ENCODE assay signal across 28 mouse cellular contexts in the genomic region with DNA sequence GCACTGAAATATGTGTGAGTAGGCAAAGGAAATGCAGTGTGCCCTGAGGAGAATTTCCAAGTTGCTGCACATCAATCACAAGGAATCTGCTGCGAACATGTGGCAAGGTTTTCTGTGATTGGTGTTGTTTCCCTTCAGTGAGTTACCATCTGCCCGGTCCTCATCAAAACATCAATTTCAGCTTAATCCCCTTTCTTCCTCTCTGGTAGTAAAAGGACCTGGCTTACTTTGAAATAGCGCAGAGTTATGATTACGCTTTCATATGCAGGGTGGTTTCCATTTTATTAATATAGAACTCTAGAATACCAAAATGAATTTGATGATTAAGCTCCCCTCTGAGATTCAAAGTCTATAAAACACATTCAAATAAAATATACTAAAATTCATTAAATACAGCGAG.
DNase-seq lines count a peak whose midpoint lies in the region; ATAC-seq lines count a peak whose summit lies in the region.
"Had no signal": no experiment of that assay in that cellular context is flagged by ENCODE, and none has a peak within 500 bp of the region (broad histone marks: within the 10 kb centered on the region; RNA-seq: fewer than 3 reads in every experiment).

No protein-coding gene starts in this region.

- DNase-seq in embryonic facial prominence, embryonic 11.5 days (ENCODE audit: low spot score), result peak; percentile 43
- no peak for DNase-seq in embryonic facial prominence, embryonic 14.5 days (ENCODE audit: low spot score)
- DNase-seq in limb, embryonic 10.5 days (ENCODE audit: low spot score), result no peak
- DNase-seq in layer of hippocampus, adult 11-12 months (ENCODE audit: low spot score), result no peak
- DNase-seq in embryo, embryonic 11 days, result no peak
- DNase-seq in right cerebral cortex, postnatal 25 days, result no peak
- DNase-seq: adrenal gland, postnatal 14 days; cerebellum, adult 2 months; cerebellum, postnatal 14 days; gastrocnemius, adult 2 months; gastrocnemius, postnatal 36 days; heart, adult 18-20 months; heart, postnatal 36 days; kidney, adult 2 months; kidney, postnatal 36 days; lung, embryonic 14.5 days; lung, postnatal 14 days; thymus, postnatal 14 days had no signal

- no peak overlapping the region for H3K9ac ChIP-seq in embryonic facial prominence, embryonic 11.5 days (replicated peaks; ENCODE audit: low read length)
- H3K9ac ChIP-seq in embryonic facial prominence, embryonic 14.5 days (ENCODE audit: low read depth, low read length), result no peak overlapping the region
- H3K9ac ChIP-seq in limb, embryonic 15.5 days, result no peak overlapping the region
- H3K9ac ChIP-seq: hindbrain, embryonic 13.5 days; liver, embryonic 15.5 days; lung, embryonic 14.5 days; neural tube, embryonic 12.5 days had no signal

- H3K27ac ChIP-seq in embryonic facial prominence, embryonic 11.5 days (replicated peaks; ENCODE audit: low read depth, low read length), result no peak overlapping the region
- peak overlapping the region; percentile 74; the same call in 1 of the 2 replicates for H3K27ac ChIP-seq in embryonic facial prominence, embryonic 14.5 days (replicated peaks; ENCODE audit: low read depth, low read length)
- H3K27ac ChIP-seq in limb, embryonic 10.5 days, result peak overlapping the region; percentile 68
- peak overlapping the region; percentile 72 for H3K27ac ChIP-seq in limb, embryonic 15.5 days
- H3K27ac ChIP-seq: gastrocnemius, adult 2 months; hindbrain, embryonic 13.5 days; liver, embryonic 15.5 days; neural tube, embryonic 12.5 days had no signal

- H3K9me3 ChIP-seq in embryonic facial prominence, embryonic 11.5 days (replicated peaks; ENCODE audit: control insufficient read depth, low read length), result no peaks in the 10 kb centered on the region
- no peaks in the 10 kb centered on the region for H3K9me3 ChIP-seq in embryonic facial prominence, embryonic 14.5 days (ENCODE audit: control insufficient read depth, low read length)
- H3K9me3 ChIP-seq in limb, embryonic 10.5 days (replicated peaks), result no peaks in the 10 kb centered on the region
- no peaks in the 10 kb centered on the region for H3K9me3 ChIP-seq in limb, embryonic 15.5 days
- H3K9me3 ChIP-seq: hindbrain, embryonic 13.5 days; liver, embryonic 15.5 days; neural tube, embryonic 12.5 days had no signal

- H3K4me2 ChIP-seq in embryonic facial prominence, embryonic 11.5 days (ENCODE audit: low read depth, low read length), result no peak overlapping the region
- H3K4me2 ChIP-seq in embryonic facial prominence, embryonic 14.5 days (ENCODE audit: low read depth, low read length), result no peak overlapping the region
- no peak overlapping the region for H3K4me2 ChIP-seq in limb, embryonic 15.5 days
- H3K4me2 ChIP-seq: heart, embryonic 11.5 days; hindbrain, embryonic 13.5 days; liver, embryonic 15.5 days; lung, embryonic 14.5 days; midbrain, embryonic 11.5 days; neural tube, embryonic 12.5 days had no signal

- no peaks in the 10 kb centered on the region for H3K27me3 ChIP-seq in embryonic facial prominence, embryonic 11.5 days (ENCODE audit: control insufficient read depth, insufficient read depth, low read length)
- no peaks in the 10 kb centered on the region for H3K27me3 ChIP-seq in embryonic facial prominence, embryonic 14.5 days (replicated peaks; ENCODE audit: control insufficient read depth, insufficient read depth, low read length)
- H3K27me3 ChIP-seq in limb, embryonic 10.5 days (ENCODE audit: low read depth, poor library complexity, severe bottlenecking), result no peaks in the 10 kb centered on the region
- H3K27me3 ChIP-seq in limb, embryonic 15.5 days, result no peaks in the 10 kb centered on the region
- H3K27me3 ChIP-seq: hindbrain, embryonic 13.5 days; liver, embryonic 15.5 days; neural tube, embryonic 12.5 days had no signal

- WGBS in embryonic facial prominence, embryonic 11.5 days, result 58% methylated on average over 5 of the region's 5 CpGs
- WGBS in embryonic facial prominence, embryonic 14.5 days, result 44% methylated on average over 5 of the region's 5 CpGs
- WGBS in limb, embryonic 10.5 days, result 73% methylated on average over 5 of the region's 5 CpGs
- 31% methylated on average over 5 of the region's 5 CpGs for WGBS in limb, embryonic 15.5 days

- H3K4me1 ChIP-seq in embryonic facial prominence, embryonic 11.5 days (ENCODE audit: control insufficient read depth, insufficient read depth, low read length), result no peaks in the 10 kb centered on the region
- H3K4me1 ChIP-seq in embryonic facial prominence, embryonic 14.5 days (ENCODE audit: control insufficient read depth, insufficient read depth, low read length), result peaks cover 8% of the 10 kb centered on the region; the same call in 1 of the 2 replicates
- H3K4me1 ChIP-seq in limb, embryonic 10.5 days, result peaks cover 9% of the 10 kb centered on the region
- no peaks in the 10 kb centered on the region; the same call in none of the 2 replicates for H3K4me1 ChIP-seq in limb, embryonic 15.5 days
- H3K4me1 ChIP-seq: neural tube, embryonic 12.5 days had no signal

- H3K36me3 ChIP-seq in embryonic facial prominence, embryonic 11.5 days (replicated peaks; ENCODE audit: control insufficient read depth, insufficient read depth, low read depth, low read length), result no peaks in the 10 kb centered on the region
- H3K36me3 ChIP-seq in embryonic facial prominence, embryonic 14.5 days (ENCODE audit: control insufficient read depth, insufficient read depth, low read length), result no peaks in the 10 kb centered on the region
- H3K36me3 ChIP-seq in limb, embryonic 10.5 days, result no peaks in the 10 kb centered on the region
- no peaks in the 10 kb centered on the region for H3K36me3 ChIP-seq in limb, embryonic 15.5 days
- H3K36me3 ChIP-seq: hindbrain, embryonic 13.5 days; liver, embryonic 15.5 days; neural tube, embryonic 12.5 days had no signal

- H3K4me3 ChIP-seq in embryonic facial prominence, embryonic 11.5 days (ENCODE audit: low read depth, low read length), result no peak overlapping the region
- no peak overlapping the region for H3K4me3 ChIP-seq in embryonic facial prominence, embryonic 14.5 days (ENCODE audit: low read depth, low read length)
- H3K4me3 ChIP-seq in limb, embryonic 10.5 days, result no peak overlapping the region
- no peak overlapping the region for H3K4me3 ChIP-seq in limb, embryonic 15.5 days
- H3K4me3 ChIP-seq: gastrocnemius, adult 2 months; hindbrain, embryonic 13.5 days; liver, embryonic 15.5 days; neural tube, embryonic 12.5 days had no signal

- no peak for ATAC-seq in embryonic facial prominence, embryonic 11.5 days (replicated peaks; ENCODE audit: insufficient number of reproducible peaks, low FRiP score, low TSS enrichment, low read depth)
- no peak for ATAC-seq in embryonic facial prominence, embryonic 14.5 days (ENCODE audit: low read depth)
- ATAC-seq in limb, embryonic 15.5 days (ENCODE audit: insufficient number of reproducible peaks, low FRiP score, low TSS enrichment, low read depth), result peak; percentile 58; the same call in 1 of the 2 replicates
- ATAC-seq: CD4-positive, CD25-positive, alpha-beta regulatory T cell, adult 4 months; forebrain, embryonic 14.5 days; inflammation-experienced regulatory T-cells, adult 6 months; midbrain, embryonic 16.5 days had no signal
